Mouse (Mus musculus) kidney, adult 2 months (tissue): Measurements from ENCODE around the gene Sun3.

Experiments
- CTCF ChIP-seq: fragments of 200-500 bp; conservative IDR thresholded peaks from 2 replicates; pipeline ENCODE4 v1.5.1; 2011; ENCODE audit warnings: low read depth, mild to moderate bottlenecking, control low read depth, low read length, moderate library complexity, mixed read lengths; ENCODE audit not compliant: insufficient read depth, insufficient read length
- POLR2A ChIP-seq: fragments of 200-500 bp; IDR thresholded peaks from one replicate; pipeline ENCODE4 v1.6.1; 2011; ENCODE audit warnings: low read depth, low read length, control low read depth

GRCm38 (mm10) chr11:9047044-9047443, 1.7 kb downstream of the Sun3 start:
- no peak for TF ChIP-seq CTCF
- TF ChIP-seq POLR2A: no peak
